Mouse (Mus musculus): ENCODE data around the gene Gale.

GRCm38 (mm10) chr4:135935502-135935901 lies 28.0 kb upstream of the Gale start:
- TF ChIP-seq POLR2A (IDR thresholded peaks at IDR 0.05; ENCODE audit: insufficient read depth, low read depth, low read length) (no peak), CTCF (IDR thresholded peaks at IDR 0.05; ENCODE audit: insufficient read depth, low read depth, low read length) (no peak)

Data from olfactory bulb, adult 2 months (tissue).